ENCODE assay signal across 10 mouse cellular contexts in the genomic region with DNA sequence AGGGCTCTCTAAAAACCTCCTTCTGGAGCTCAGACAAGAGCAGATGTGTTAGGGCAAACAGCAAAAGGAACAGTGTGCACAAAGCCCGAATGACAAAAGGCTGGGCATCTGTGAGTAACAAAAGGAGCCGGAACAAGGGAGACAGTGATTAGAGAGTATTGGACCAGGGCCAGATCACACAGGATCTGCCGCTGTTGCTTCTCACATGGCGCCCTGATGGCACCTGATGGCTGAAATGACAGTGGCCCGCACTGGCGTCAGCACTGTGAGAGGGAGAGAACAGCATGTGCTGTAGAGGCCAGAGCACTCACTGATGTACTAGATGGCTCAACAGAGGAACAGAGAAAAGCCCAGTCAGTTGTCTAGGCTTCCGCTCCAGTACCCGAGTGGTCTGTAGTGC. TPM values are rescaled to one million over a fixed set of nuclear protein-coding genes. Genes with fewer than 3 reads are reported as not detected.
A peak's percentile ranks its signal among the peaks of the same experiment; 100 is the strongest.
DNase-seq lines count a peak whose midpoint lies in the region; ATAC-seq lines count a peak whose summit lies in the region.
"Had no signal": no experiment of that assay in that cellular context is flagged by ENCODE, and none has a peak within 500 bp of the region (broad histone marks: within the 10 kb centered on the region; RNA-seq: fewer than 3 reads in every experiment).

No protein-coding gene starts in this region.

- H3K4me1 ChIP-seq in embryonic facial prominence, embryonic 14.5 days (ENCODE audit: control insufficient read depth, insufficient read depth, low read length) = no peaks in the 10 kb centered on the region
- peaks cover 5% of the 10 kb centered on the region; the same call in 1 of the 2 replicates for H3K4me1 ChIP-seq in embryonic facial prominence, embryonic 10.5 days
- H3K4me1 ChIP-seq in forebrain, embryonic 13.5 days = peaks cover 34% of the 10 kb centered on the region

- no peaks in the 10 kb centered on the region for H3K9me3 ChIP-seq in embryonic facial prominence, embryonic 14.5 days (ENCODE audit: control insufficient read depth, low read length)
- no peaks in the 10 kb centered on the region for H3K9me3 ChIP-seq in embryonic facial prominence, embryonic 10.5 days
- no peaks in the 10 kb centered on the region for H3K9me3 ChIP-seq in forebrain, embryonic 13.5 days (replicated peaks)

- no peak overlapping the region for H3K4me2 ChIP-seq in embryonic facial prominence, embryonic 14.5 days (ENCODE audit: low read depth, low read length)
- H3K4me2 ChIP-seq in forebrain, embryonic 13.5 days = no peak overlapping the region

- ATAC-seq in embryonic facial prominence, embryonic 14.5 days (ENCODE audit: low read depth) = 0 out of 2 replicates have a peak, but pooled peaks have one; percentile 30
- ATAC-seq in forebrain, embryonic 13.5 days = peak; percentile 46; the same call in 1 of the 2 replicates
- ATAC-seq: intestine, embryonic 16.5 days had no signal

- WGBS in embryonic facial prominence, embryonic 14.5 days = 84% methylated on average over 8 of the region's 8 CpGs
- WGBS in embryonic facial prominence, embryonic 10.5 days = 90% methylated on average over 8 of the region's 8 CpGs
- 42% methylated on average over 8 of the region's 8 CpGs for WGBS in forebrain, embryonic 13.5 days

- no peaks in the 10 kb centered on the region for H3K27me3 ChIP-seq in embryonic facial prominence, embryonic 14.5 days (replicated peaks; ENCODE audit: control insufficient read depth, insufficient read depth, low read length)
- H3K27me3 ChIP-seq in embryonic facial prominence, embryonic 10.5 days (replicated peaks; ENCODE audit: low read depth, poor library complexity, severe bottlenecking) = no peaks in the 10 kb centered on the region
- H3K27me3 ChIP-seq in forebrain, embryonic 13.5 days = no peaks in the 10 kb centered on the region

- no peak overlapping the region for H3K4me3 ChIP-seq in embryonic facial prominence, embryonic 14.5 days (ENCODE audit: low read depth, low read length)
- no peak overlapping the region for H3K4me3 ChIP-seq in embryonic facial prominence, embryonic 10.5 days
- H3K4me3 ChIP-seq in forebrain, embryonic 13.5 days = no peak overlapping the region

- no peak overlapping the region for H3K9ac ChIP-seq in embryonic facial prominence, embryonic 14.5 days (ENCODE audit: low read depth, low read length)
- H3K9ac ChIP-seq in forebrain, embryonic 13.5 days = no peak overlapping the region
- H3K9ac ChIP-seq: liver, embryonic 14.5 days had no signal

- no peak overlapping the region for H3K27ac ChIP-seq in embryonic facial prominence, embryonic 14.5 days (replicated peaks; ENCODE audit: low read depth, low read length)
- no peak overlapping the region for H3K27ac ChIP-seq in embryonic facial prominence, embryonic 10.5 days (replicated peaks)
- H3K27ac ChIP-seq in forebrain, embryonic 13.5 days = peak overlapping the region; percentile 26
- H3K27ac ChIP-seq: liver, embryonic 14.5 days had no signal

- H3K36me3 ChIP-seq in embryonic facial prominence, embryonic 14.5 days (ENCODE audit: control insufficient read depth, insufficient read depth, low read length) = no peaks in the 10 kb centered on the region
- no peaks in the 10 kb centered on the region for H3K36me3 ChIP-seq in embryonic facial prominence, embryonic 10.5 days (replicated peaks)
- no peaks in the 10 kb centered on the region for H3K36me3 ChIP-seq in forebrain, embryonic 13.5 days (ENCODE audit: poor library complexity, severe bottlenecking)

- DNase-seq in embryonic facial prominence, embryonic 14.5 days (ENCODE audit: low spot score) = peak; percentile 40
- no peak for DNase-seq in embryonic facial prominence, embryonic 10.5 days (ENCODE audit: low spot score)
- DNase-seq in MN1 (ENCODE audit: low spot score) = peak; percentile 70
- peak; percentile 41 to 64 for DNase-seq in layer of hippocampus, postnatal 14 days (ENCODE audit: low spot score in 2 of 2)
- DNase-seq in thymus, adult 18-20 months = no peak
- no peak for DNase-seq in kidney, postnatal 4 days
- DNase-seq in embryo, embryonic 9.5 days (ENCODE audit: extremely low spot score) = no peak

RNA-seq across cellular contexts. Expression of a gene that starts 55.8 kb away (rescaled TPM):
- 47.9 and 52.4 TPM in 2 replicates for polyA plus RNA-seq in embryonic facial prominence, embryonic 14.5 days (2014; fragmentation: Nextera tagmentation; extraction: Ambion mirVana)
- 24.4 and 25.2 TPM in 2 replicates for polyA plus RNA-seq in embryonic facial prominence, embryonic 10.5 days (2016; fragmentation: Nextera tagmentation; extraction: Ambion mirVana)
- 55.6 and 60.3 TPM in 2 replicates for polyA plus RNA-seq in forebrain, embryonic 13.5 days (2015; fragmentation: Nextera tagmentation; extraction: Ambion mirVana)
- total RNA-seq in layer of hippocampus, postnatal 14 days (2021) = 10 to 100 TPM; 43.2 to 44.5 TPM

Comparison
In these comparisons a context has a peak if more than half of its experiments do, and no peak if none do; other contexts are left out.
1. DNase-seq: peak in embryonic facial prominence, embryonic 14.5 days (single experiment), MN1 (single experiment) and layer of hippocampus, postnatal 14 days (2 of 2); none in embryonic facial prominence, embryonic 10.5 days (single experiment), thymus, adult 18-20 months (0 of 2), kidney, postnatal 4 days (0 of 2) and embryo, embryonic 9.5 days (single experiment).